Mouse (Mus musculus) G1E (cell line): Measurements from ENCODE around the gene Abcc2.

Experiments used
- POLR2AphosphoS5 ChIP-seq: IDR thresholded peaks from 2 replicates; pipeline ENCODE4 v1.6.1; 2012; ENCODE audit warnings: low read depth, low read length, inconsistent platforms; ENCODE audit not compliant: insufficient replicate concordance
- TAL1 ChIP-seq: conservative IDR thresholded peaks from 2 replicates; pipeline ENCODE4 v1.6.1; 2012; ENCODE audit warnings: low read depth, low read length, inconsistent platforms, mixed read lengths

DNA sequence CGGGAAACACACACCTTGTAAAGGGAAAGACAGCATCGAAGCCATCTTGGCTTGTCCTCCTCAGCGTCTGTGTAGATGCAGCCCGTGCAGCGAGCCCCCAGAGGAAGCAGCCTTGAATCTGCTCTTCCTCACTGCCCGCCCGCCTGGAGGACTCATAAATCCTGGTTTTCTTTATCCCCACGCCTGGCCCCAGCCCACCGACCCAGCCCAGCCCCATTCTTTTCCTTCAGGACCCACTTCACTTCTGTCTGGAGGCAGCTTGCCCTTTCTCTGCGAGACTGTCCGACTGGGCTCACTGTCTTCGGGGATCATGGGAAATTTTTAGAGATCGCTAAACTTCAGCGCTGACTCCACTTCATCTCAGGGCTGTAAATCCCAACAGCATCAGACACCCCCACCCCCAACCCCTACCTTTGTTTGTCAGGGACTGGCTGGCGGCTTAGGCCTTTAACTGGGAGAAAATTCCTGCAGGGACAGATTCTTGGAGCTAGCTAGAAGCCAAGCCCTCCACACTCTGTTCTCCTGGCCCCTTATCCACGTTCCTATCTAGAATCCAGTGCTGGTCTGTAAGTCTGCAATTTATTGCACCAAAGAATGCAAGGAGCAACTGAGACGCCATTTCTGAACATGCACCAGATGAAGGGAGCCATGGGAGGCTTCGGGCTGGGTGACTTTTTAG is 101.0 kb downstream of the Abcc2 start:
- no peak for TF ChIP-seq POLR2AphosphoS5
- no peak for TF ChIP-seq TAL1
